Mouse (Mus musculus): ENCODE measurements around the gene Lgals1. TPM values are rescaled to one million over a fixed set of nuclear protein-coding genes. Genes with fewer than 3 reads are reported as not detected.

The Lgals1 gene
- total and polyA plus RNA-seq, 2 experiments from 2014 or later, result 43.6 to 63.2 TPM

- H3K4me1 ChIP-seq (ENCODE audit: insufficient read depth), result 0 out of 2 replicates have a peak, but pooled peaks cover 6% of the 10 kb centered on the region
- WGBS, result 2% methylated on average over 33 of the region's 35 CpGs
- no peaks in the 10 kb centered on the region for H3K9me3 ChIP-seq (ENCODE audit: low read length)
- no peaks in the 10 kb centered on the region for H3K27me3 ChIP-seq (ENCODE audit: insufficient read depth, low read length)
- TF ChIP-seq CTCF (IDR thresholded peaks at IDR 0.05; ENCODE audit: low read depth), result no peak
- H3K9ac ChIP-seq, result no peak overlapping the region
- ATAC-seq (peak; percentile 40; the same call in 1 of the 2 replicates), DNase-seq (peak; percentile 44)
- H3K27ac ChIP-seq (ENCODE audit: low read depth, low read length), result no peak overlapping the region
- no peaks in the 10 kb centered on the region for H3K36me3 ChIP-seq (ENCODE audit: insufficient read depth)
- H3K4me3 ChIP-seq (ENCODE audit: low read depth, low read length), result peak overlapping the region; percentile 27
- peak overlapping the region; percentile 52 for H3K4me2 ChIP-seq (ENCODE audit: low read depth)
Observed at GRCm38 (mm10) chr15:78927788-78928457, 1.4 kb downstream of the Lgals1 start.

GRCm38 (mm10) chr15:78928539-78928938 lies 2.0 kb downstream of the Lgals1 start:
- H3K27ac ChIP-seq (ENCODE audit: low read depth, low read length), result no peak overlapping the region
- WGBS, result 52% methylated on average over 8 of the region's 8 CpGs
- no peaks in the 10 kb centered on the region for H3K36me3 ChIP-seq (ENCODE audit: insufficient read depth)
- no peak for DNase-seq
- H3K4me1 ChIP-seq (ENCODE audit: insufficient read depth), result 0 out of 2 replicates have a peak, but pooled peaks cover 6% of the 10 kb centered on the region
- H3K9ac ChIP-seq, result no peak overlapping the region
- no peak for TF ChIP-seq CTCF (IDR thresholded peaks at IDR 0.05; ENCODE audit: low read depth)
- peak overlapping the region; percentile 52 for H3K4me2 ChIP-seq (ENCODE audit: low read depth)
- H3K4me3 ChIP-seq (ENCODE audit: low read depth, low read length), result no peak overlapping the region
- no peaks in the 10 kb centered on the region for H3K27me3 ChIP-seq (ENCODE audit: insufficient read depth, low read length)
- no peak for ATAC-seq
- H3K9me3 ChIP-seq (ENCODE audit: low read length), result no peaks in the 10 kb centered on the region

GRCm38 (mm10) chr15:78930192-78930706 lies 3.7 kb downstream of the Lgals1 start:
- ATAC-seq, result no peak
- H3K36me3 ChIP-seq (ENCODE audit: insufficient read depth), result no peaks in the 10 kb centered on the region
- no peak overlapping the region for H3K9ac ChIP-seq
- H3K9me3 ChIP-seq (ENCODE audit: low read length), result no peaks in the 10 kb centered on the region
- WGBS, result 96% methylated on average over 6 of the region's 6 CpGs
- no peaks in the 10 kb centered on the region for H3K27me3 ChIP-seq (ENCODE audit: insufficient read depth, low read length)
- no peak for DNase-seq
- H3K4me1 ChIP-seq (ENCODE audit: insufficient read depth), result 0 out of 2 replicates have a peak, but pooled peaks cover 9% of the 10 kb centered on the region
- H3K27ac ChIP-seq (ENCODE audit: low read depth, low read length), result no peak overlapping the region
- H3K4me2 ChIP-seq (ENCODE audit: low read depth), result no peak overlapping the region
- no peak overlapping the region for H3K4me3 ChIP-seq (ENCODE audit: low read depth, low read length)
- no peak for TF ChIP-seq CTCF (IDR thresholded peaks at IDR 0.05; ENCODE audit: low read depth)

GRCm38 (mm10) chr15:78930801-78931426 lies 4.4 kb downstream of the Lgals1 start:
- Histone ChIP-seq H3K4me3 (ENCODE audit: low read depth, low read length) (no peak overlapping the region), H3K9me3 (ENCODE audit: low read length) (no peaks in the 10 kb centered on the region), H3K27ac (ENCODE audit: low read depth, low read length) (no peak overlapping the region), H3K4me1 (ENCODE audit: insufficient read depth) (peaks cover 9% of the 10 kb centered on the region), H3K27me3 (ENCODE audit: insufficient read depth, low read length) (no peaks in the 10 kb centered on the region), H3K4me2 (ENCODE audit: low read depth) (no peak overlapping the region), H3K36me3 (ENCODE audit: insufficient read depth) (no peaks in the 10 kb centered on the region), H3K9ac (no peak overlapping the region)
- no peak for TF ChIP-seq CTCF (IDR thresholded peaks at IDR 0.05; ENCODE audit: low read depth)
- ATAC-seq, result no peak
- 89% methylated on average over 7 of the region's 7 CpGs for WGBS
- no peak for DNase-seq

GRCm38 (mm10) chr15:78931577-78931976 lies 5.1 kb downstream of the Lgals1 start:
- H3K27ac ChIP-seq (ENCODE audit: low read depth, low read length), result no peak overlapping the region
- ATAC-seq, result no peak
- no peak overlapping the region for H3K4me3 ChIP-seq (ENCODE audit: low read depth, low read length)
- WGBS, result 14% methylated on average over 3 of the region's 3 CpGs
- DNase-seq, result no peak
- no peaks in the 10 kb centered on the region for H3K9me3 ChIP-seq (ENCODE audit: low read length)
- no peak overlapping the region for H3K9ac ChIP-seq
- no peak overlapping the region for H3K4me2 ChIP-seq (ENCODE audit: low read depth)
- TF ChIP-seq CTCF (IDR thresholded peaks at IDR 0.05; ENCODE audit: low read depth), result peak; percentile 59
- H3K4me1 ChIP-seq (ENCODE audit: insufficient read depth), result peaks cover 9% of the 10 kb centered on the region
- H3K36me3 ChIP-seq (ENCODE audit: insufficient read depth), result peaks cover 2% of the 10 kb centered on the region; the same call in 1 of the 2 replicates
- no peaks in the 10 kb centered on the region for H3K27me3 ChIP-seq (ENCODE audit: insufficient read depth, low read length)

- 0 out of 2 replicates have a peak, but pooled peaks have one; percentile 3 for TF ChIP-seq CTCF (IDR thresholded peaks at IDR 0.05; ENCODE audit: low read depth)
- 1% methylated on average over 42 of the region's 42 CpGs for WGBS
- Histone ChIP-seq H3K9ac (peak within 1 kb of the TSS; percentile 67), H3K27me3 (ENCODE audit: insufficient read depth, low read length) (no peaks in the 10 kb centered on the region), H3K9me3 (ENCODE audit: low read length) (no peaks in the 10 kb centered on the region), H3K4me2 (ENCODE audit: low read depth) (peak within 1 kb of the TSS; percentile 59), H3K36me3 (ENCODE audit: insufficient read depth) (peaks cover 32% of the 10 kb centered on the region), H3K4me1 (ENCODE audit: insufficient read depth) (peaks cover 3% of the 10 kb centered on the region), H3K27ac (ENCODE audit: low read depth, low read length) (peak within 1 kb of the TSS; percentile 83), H3K4me3 (ENCODE audit: low read depth, low read length) (peak within 1 kb of the TSS; percentile 59)
- ATAC-seq, result peak; percentile 95
- DNase-seq, result peak; percentile 96
Observed at GRCm38 (mm10) chr15:78934784-78935320, 8.3 kb downstream of the Lgals1 start, which contains the start of gene Nol12. Gene Nol12 (plus strand): TSS chr15:78934933.

Data from forebrain, postnatal 0 days (tissue).